Mouse (Mus musculus) C2C12 (cell line): ENCODE measurements around the gene Gprc5c.

Experiments
- CTCF ChIP-seq: IDR thresholded peaks from one replicate; pipeline ENCODE4 v1.5.1; 2011; ENCODE audit not compliant: control insufficient read depth, insufficient read depth, insufficient read length
- MAX ChIP-seq: IDR thresholded peaks from one replicate; pipeline ENCODE4 v1.6.1; 2011; ENCODE audit warnings: mild to moderate bottlenecking, control low read depth
- MYOG ChIP-seq: IDR thresholded peaks from one replicate; pipeline ENCODE4 v1.6.1; 2011; ENCODE audit not compliant: control insufficient read depth, insufficient read length; ENCODE audit errors: extremely low read depth

DNA sequence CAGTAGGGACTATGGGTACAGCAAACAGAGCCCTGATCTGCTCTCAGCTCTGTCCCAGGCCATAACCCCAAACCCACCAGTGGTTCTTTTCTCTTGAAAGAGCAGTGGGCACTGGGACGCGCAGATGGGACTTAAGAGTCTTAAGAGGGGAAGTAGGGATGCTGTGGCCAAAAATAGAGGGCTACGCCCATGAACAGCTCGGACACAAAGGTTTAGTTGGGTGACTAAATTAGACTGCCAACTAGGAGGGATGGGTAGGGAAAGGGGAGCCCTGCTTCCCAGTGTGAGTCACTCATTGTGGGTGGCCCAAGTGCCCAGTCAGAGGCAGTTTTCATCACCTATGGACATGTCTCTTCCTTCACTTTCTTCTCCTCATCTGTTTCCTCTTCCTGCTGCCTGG lies 52.3 kb downstream of the Gprc5c start:
- TF ChIP-seq CTCF (no peak), MYOG (no peak), MAX (no peak)
